In the genomic region with DNA sequence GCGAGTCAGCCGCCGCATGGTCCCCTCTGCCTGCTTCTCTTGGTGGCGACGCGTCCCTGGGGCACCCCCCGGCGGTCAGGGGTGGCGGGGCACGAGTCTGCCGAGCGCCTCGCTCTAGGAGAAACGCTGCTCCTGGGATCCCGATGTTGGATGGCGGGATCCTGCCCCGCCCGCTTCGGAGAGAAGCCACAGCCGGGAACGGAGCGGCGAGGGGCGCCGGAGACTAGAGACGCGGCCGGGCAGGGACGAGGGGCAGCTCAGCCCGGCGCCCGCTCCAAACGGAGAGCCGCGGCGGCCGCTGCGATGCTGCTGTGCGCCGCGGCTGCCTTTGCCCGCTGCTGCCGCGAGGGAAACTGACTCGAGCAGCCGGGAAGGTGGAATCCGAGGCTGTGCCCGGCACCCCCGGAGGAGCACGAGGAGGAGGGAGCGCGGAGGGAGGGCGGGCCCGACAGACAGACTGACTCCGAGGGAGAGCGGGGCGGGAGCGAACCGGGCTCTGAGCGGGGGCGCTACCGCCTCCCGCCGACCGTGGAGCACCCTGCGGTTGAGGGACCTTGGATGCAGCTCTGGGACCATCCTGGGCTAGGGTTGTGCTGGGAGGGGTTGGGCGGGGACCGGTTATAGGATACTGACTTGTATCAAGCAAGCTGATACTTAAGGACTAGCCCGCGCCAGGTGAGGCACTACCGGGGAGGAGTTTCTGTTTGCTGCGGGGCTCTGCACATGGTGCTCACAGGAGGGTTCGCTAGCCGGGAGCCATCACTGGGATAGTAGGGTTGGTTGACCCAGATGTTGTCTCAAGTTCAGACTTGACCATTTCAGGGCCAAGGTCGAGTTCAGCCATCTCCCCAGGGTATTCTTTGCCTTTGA, we compare ENCODE assay signal across 8 mouse cellular contexts. TPM values are rescaled to one million over a fixed set of nuclear protein-coding genes. Genes with fewer than 3 reads are reported as not detected.
A peak's percentile ranks its signal among the peaks of the same experiment; 100 is the strongest.
DNase-seq lines count a peak whose midpoint lies in the region; ATAC-seq lines count a peak whose summit lies in the region.

TSS of gene Galnt14 (minus strand) at position 412 of the 870 bp plus-strand sequence.

- intact Hi-C loops in heart, postnatal 25 days (cut with DNase I) = loop anchor here (10.0 kb wide), 1 partner anchor 535 kb away; no protein-coding TSS in a partner anchor
- intact Hi-C loops in left cerebral cortex, postnatal 25 days (cut with DNase I) = loop anchor here (1.0 to 5.0 kb wide), 2 partner anchors 408 to 893 kb away; no protein-coding TSS in a partner anchor

- no peak within 1 kb of the TSS for H3K27ac ChIP-seq in intestine, embryonic 15.5 days
- H3K27ac ChIP-seq in midbrain, embryonic 16.5 days (ENCODE audit: low read length) = peak within 1 kb of the TSS; percentile 84
- no peak within 1 kb of the TSS for H3K27ac ChIP-seq in stomach, embryonic 16.5 days (ENCODE audit: low read length)

- peak within 1 kb of the TSS; percentile 52 for H3K4me3 ChIP-seq in intestine, embryonic 15.5 days (replicated peaks)
- H3K4me3 ChIP-seq in midbrain, embryonic 16.5 days (ENCODE audit: low read depth, low read length) = peak within 1 kb of the TSS; percentile 68
- H3K4me3 ChIP-seq in stomach, embryonic 16.5 days (replicated peaks; ENCODE audit: low read length) = peak within 1 kb of the TSS; percentile 55

- H3K36me3 ChIP-seq in intestine, embryonic 15.5 days = no peaks in the 10 kb centered on the region
- no peaks in the 10 kb centered on the region for H3K36me3 ChIP-seq in midbrain, embryonic 16.5 days (ENCODE audit: control insufficient read depth, insufficient read depth, low read length)
- H3K36me3 ChIP-seq in stomach, embryonic 16.5 days (ENCODE audit: control insufficient read depth, insufficient read depth, low read length) = no peaks in the 10 kb centered on the region

- H3K9ac ChIP-seq in intestine, embryonic 15.5 days = peak within 1 kb of the TSS; percentile 36; the same call in 1 of the 2 replicates
- H3K9ac ChIP-seq in midbrain, embryonic 16.5 days (ENCODE audit: low read depth, low read length) = peak within 1 kb of the TSS; percentile 89
- peak within 1 kb of the TSS; percentile 51 for H3K9ac ChIP-seq in stomach, embryonic 16.5 days (ENCODE audit: low read length)

- peak; percentile 88 for DNase-seq in heart, adult 11 months
- DNase-seq in heart, postnatal 25 days (ENCODE audit: low spot score) = no peak
- DNase-seq in cerebellum, postnatal 36 days = peak; percentile 28 to 49
- peak; percentile 62 for DNase-seq in gastrocnemius, postnatal 10 days
- DNase-seq in left cerebral cortex, postnatal 25 days (ENCODE audit: low spot score in 2 of 2) = peak; percentile 58 to 73

- WGBS in intestine, embryonic 15.5 days = 1% methylated on average over 75 of the region's 75 CpGs
- WGBS in midbrain, embryonic 16.5 days = under 1% methylated on average over 65 of the region's 75 CpGs
- under 1% methylated on average over 70 of the region's 75 CpGs for WGBS in stomach, embryonic 16.5 days

- H3K27me3 ChIP-seq in intestine, embryonic 15.5 days (replicated peaks) = peaks cover 35% of the 10 kb centered on the region
- H3K27me3 ChIP-seq in midbrain, embryonic 16.5 days (ENCODE audit: control insufficient read depth, insufficient read depth, low read depth, low read length) = no peaks in the 10 kb centered on the region
- H3K27me3 ChIP-seq in stomach, embryonic 16.5 days (ENCODE audit: control insufficient read depth, insufficient read depth, low read length) = peaks cover 41% of the 10 kb centered on the region

- peak within 1 kb of the TSS; percentile 95 for H3K4me2 ChIP-seq in intestine, embryonic 15.5 days (replicated peaks)
- peak within 1 kb of the TSS; percentile 87 for H3K4me2 ChIP-seq in midbrain, embryonic 16.5 days (ENCODE audit: low read length)
- peak within 1 kb of the TSS; percentile 91 for H3K4me2 ChIP-seq in stomach, embryonic 16.5 days (ENCODE audit: low read depth, low read length)

- H3K4me1 ChIP-seq in intestine, embryonic 15.5 days (replicated peaks) = peaks cover 10% of the 10 kb centered on the region
- H3K4me1 ChIP-seq in midbrain, embryonic 16.5 days (ENCODE audit: control insufficient read depth, insufficient read depth, low read length) = peaks cover 29% of the 10 kb centered on the region
- peaks cover 7% of the 10 kb centered on the region for H3K4me1 ChIP-seq in stomach, embryonic 16.5 days (ENCODE audit: control insufficient read depth, insufficient read depth, low read length)

- ATAC-seq in intestine, embryonic 15.5 days = peak; percentile 83
- peak; percentile 76 for ATAC-seq in midbrain, embryonic 16.5 days
- peak; percentile 51; the same call in 1 of the 2 replicates for ATAC-seq in stomach, embryonic 16.5 days (ENCODE audit: insufficient read depth, low FRiP score)

- H3K9me3 ChIP-seq in intestine, embryonic 15.5 days = no peaks in the 10 kb centered on the region
- H3K9me3 ChIP-seq in midbrain, embryonic 16.5 days (replicated peaks; ENCODE audit: control insufficient read depth, low read length, poor library complexity, severe bottlenecking) = no peaks in the 10 kb centered on the region
- 0 out of 2 replicates have a peak, but pooled peaks cover 3% of the 10 kb centered on the region for H3K9me3 ChIP-seq in stomach, embryonic 16.5 days (replicated peaks; ENCODE audit: control insufficient read depth, low read length)

RNA-seq across cellular contexts. Expression of gene Galnt14, which starts in this region (rescaled TPM):
- not detected for total RNA-seq in heart, postnatal 25 days (2021)
- total RNA-seq in gastrocnemius, postnatal 10 days (2021) = under 1 TPM; 0.14 to 0.25 TPM
- 0.67 and 0.90 TPM in 2 replicates for polyA plus RNA-seq in intestine, embryonic 15.5 days (2015; fragmentation: Nextera tagmentation; extraction: Ambion mirVana)
- total RNA-seq in left cerebral cortex, postnatal 25 days (2021) = 10 to 100 TPM; 17.6 to 20.9 TPM
- 20.4 and 25.2 TPM in 2 replicates for polyA plus RNA-seq in midbrain, embryonic 16.5 days (2015; fragmentation: Nextera tagmentation; extraction: Ambion mirVana)
- polyA plus RNA-seq in stomach, embryonic 16.5 days (2015; fragmentation: Nextera tagmentation; extraction: Ambion mirVana) = 0.25 and 0.30 TPM in 2 replicates

Comparison
In these comparisons a context has a peak if more than half of its experiments do, and no peak if none do; other contexts are left out.
1. RNA of gene Galnt14 (total RNA-seq): 17.6 to 20.9 TPM in left cerebral cortex, postnatal 25 days; 0.14 to 0.25 TPM in gastrocnemius, postnatal 10 days and not detected in heart, postnatal 25 days; every median in the first group is over 10 times any median in the second.
2. RNA of gene Galnt14 (polyA plus RNA-seq): 20.4 to 25.2 TPM in midbrain, embryonic 16.5 days; 0.67 to 0.90 TPM in intestine, embryonic 15.5 days and 0.25 to 0.30 TPM in stomach, embryonic 16.5 days; every median in the first group is over 10 times any median in the second.
3. Peak in DNase-seq in gastrocnemius, postnatal 10 days; RNA of the gene not detected or under 1 TPM.
4. Peak in ATAC-seq, H3K4me3 ChIP-seq, H3K9ac ChIP-seq and H3K4me2 ChIP-seq in intestine, embryonic 15.5 days; RNA of the gene not detected or under 1 TPM.
5. Peak in ATAC-seq, H3K4me3 ChIP-seq, H3K9ac ChIP-seq and H3K4me2 ChIP-seq in stomach, embryonic 16.5 days; RNA of the gene not detected or under 1 TPM.
6. H3K9ac ChIP-seq: peak in every context shown above with its lines; median percentile 89 in midbrain, embryonic 16.5 days; 51 in stomach, embryonic 16.5 days; 36 in intestine, embryonic 15.5 days.
7. Peak in every context shown above with its lines, with median percentiles within 50 percentile points of each other: ATAC-seq, H3K4me2 ChIP-seq and H3K4me3 ChIP-seq.